Mouse (Mus musculus) ES-E14 (cell line): Measurements from ENCODE around the gene Rhox3f.
"Not testable (repeated sequence)": the region's sequence is repeated elsewhere in the genome, so short reads cannot be mapped to it uniquely, and the experiment has no call there.

Experiments
- CHD2 ChIP-seq: IDR thresholded peaks from 2 replicates; pipeline ENCODE4 v1.6.1; 2014; ENCODE audit warnings: mild to moderate bottlenecking, low read depth, low read length, inconsistent platforms
- HCFC1 ChIP-seq: IDR thresholded peaks from 2 replicates; pipeline ENCODE4 v1.6.1; 2012; ENCODE audit warnings: low read length, inconsistent platforms, borderline replicate concordance; ENCODE audit not compliant: insufficient read depth

- TF ChIP-seq HCFC1, CHD2: not testable (repeated sequence)
These were observed at the start of gene Rhox3f for GRCm38 (mm10) chrX:37580692-37581091.
